Mouse (Mus musculus) layer of hippocampus, postnatal 14 days (tissue): ENCODE data around the gene App. TPM values are rescaled to one million over a fixed set of nuclear protein-coding genes. Genes with fewer than 3 reads are reported as not detected.
A peak's percentile ranks its signal among the peaks of the same experiment; 100 is the strongest.

Source experiments
- DNase-seq, 2 experiments: peaks; one replicate each; pipeline ENCODE4 v3.0.0; 2021 to 2022; ENCODE audit warnings: low spot score in 2 of 2, mixed read lengths in 1 of 2
- long read RNA-seq, 2 experiments: library from polyadenylated mRNA; stranded (forward); transcript quantifications; one replicate each; pipeline ENCODE4 v2.0.0; 2021
- total RNA-seq, 2 experiments: library from RNA; stranded (reverse); gene quantifications; 2 replicates each; pipeline ENCODE4 v1.2.3; 2021

App gene
- 1,000 to 10,000 TPM; 1,197 to 1,205 TPM for total RNA-seq
- long read RNA-seq, experiment 1, full-length matches to known transcripts = 593 of 719 reads
- long read RNA-seq, experiment 1, partial matches to known transcripts = 79 of 719 reads
- long read RNA-seq, experiment 1, other reads (novel, unspliced or antisense) = 47 of 719 reads
- long read RNA-seq, experiment 2, full-length matches to known transcripts = 657 of 814 reads
- long read RNA-seq, experiment 2, partial matches to known transcripts = 88 of 814 reads
- long read RNA-seq, experiment 2, other reads (novel, unspliced or antisense) = 69 of 814 reads

- peak; percentile 92 to 94 for DNase-seq
These were observed at the start of gene App for GRCm38 (mm10) chr16:85173373-85174081. Gene App (minus strand): TSS chr16:85173766.

DNA sequence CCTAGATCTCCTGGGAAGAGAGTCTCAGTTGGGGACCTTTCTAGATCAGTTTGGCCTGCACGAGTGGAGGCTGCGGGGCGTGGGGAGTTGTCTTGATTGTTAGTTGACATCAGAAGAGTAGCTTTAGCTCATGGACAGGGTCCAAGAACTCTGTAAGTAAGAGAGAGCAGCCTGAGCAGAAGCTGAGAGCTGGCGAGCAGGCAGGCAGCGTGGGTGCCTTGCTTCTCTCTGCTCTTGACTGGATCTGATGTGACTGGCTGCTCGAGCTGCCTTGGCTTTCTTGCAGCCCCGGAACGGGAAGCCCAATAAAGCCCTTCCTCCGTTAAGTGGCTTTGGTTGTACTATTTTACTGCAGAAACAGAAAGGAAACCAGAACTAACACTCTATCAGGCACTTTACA, 42.3 kb upstream of the App start:
- DNase-seq = peak; percentile 7 to 23

DNA sequence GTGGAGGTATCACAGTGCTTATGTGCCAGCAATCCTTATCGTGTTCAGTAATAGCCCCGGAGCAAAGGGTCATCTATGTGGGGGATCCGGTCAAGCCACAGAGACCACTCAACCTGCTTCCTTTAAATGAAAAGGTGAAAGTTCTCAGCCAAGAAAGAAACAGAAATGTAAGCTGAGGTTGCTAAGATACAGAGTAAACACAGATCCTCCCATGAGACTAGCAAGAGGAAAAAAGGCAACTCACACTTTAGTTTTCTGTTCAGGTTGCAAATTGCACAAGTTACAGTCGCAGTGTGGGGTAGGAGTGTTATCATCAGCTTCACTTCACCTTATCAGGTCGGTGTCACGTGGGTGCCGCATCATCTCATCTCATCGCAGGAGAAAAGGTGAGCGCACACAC, 41.6 kb upstream of the App start:
- no peak for DNase-seq

DNA sequence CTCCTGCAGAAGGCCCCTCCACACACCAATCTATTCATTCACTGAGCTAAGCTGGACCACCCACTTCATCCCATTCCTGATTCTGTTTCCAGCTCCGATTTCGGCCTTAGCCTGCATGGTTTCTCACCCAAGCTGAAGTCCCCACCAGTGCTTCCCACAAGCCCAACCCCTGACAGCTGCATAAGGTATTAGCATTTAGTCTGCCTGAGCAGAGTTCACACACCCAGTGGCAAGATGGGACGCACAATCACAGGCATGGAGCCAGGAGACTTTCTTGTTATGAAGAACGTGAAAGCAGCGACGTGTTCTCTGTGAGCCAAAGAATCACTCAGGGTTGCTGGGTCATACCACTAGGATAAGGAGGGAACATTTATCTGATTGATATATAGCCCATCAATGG, 22.1 kb upstream of the App start:
- no peak for DNase-seq

GRCm38 (mm10) chr16:85195167-85195566, 21.6 kb upstream of the App start:
- DNase-seq = no peak

DNA sequence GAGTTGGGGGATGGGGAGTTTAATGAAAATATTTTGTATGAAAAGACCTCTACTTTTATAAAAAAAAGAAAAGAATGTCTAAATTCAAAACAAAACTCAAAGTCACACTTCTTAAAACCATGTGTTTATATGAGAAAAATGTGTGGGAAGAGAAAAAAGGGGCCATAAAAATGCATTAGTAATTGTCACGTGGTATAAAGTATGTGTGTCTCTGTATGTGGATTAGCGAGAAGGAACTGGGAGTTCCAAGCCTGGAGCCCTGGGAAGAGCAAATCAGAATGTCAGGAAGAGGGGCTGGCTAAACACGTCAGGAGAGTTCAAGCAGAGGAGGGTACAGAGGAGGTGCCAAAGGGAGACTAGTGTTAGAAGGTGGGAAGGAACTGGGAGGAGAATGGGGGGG, 7.9 kb upstream of the App start:
- no peak for DNase-seq

DNA sequence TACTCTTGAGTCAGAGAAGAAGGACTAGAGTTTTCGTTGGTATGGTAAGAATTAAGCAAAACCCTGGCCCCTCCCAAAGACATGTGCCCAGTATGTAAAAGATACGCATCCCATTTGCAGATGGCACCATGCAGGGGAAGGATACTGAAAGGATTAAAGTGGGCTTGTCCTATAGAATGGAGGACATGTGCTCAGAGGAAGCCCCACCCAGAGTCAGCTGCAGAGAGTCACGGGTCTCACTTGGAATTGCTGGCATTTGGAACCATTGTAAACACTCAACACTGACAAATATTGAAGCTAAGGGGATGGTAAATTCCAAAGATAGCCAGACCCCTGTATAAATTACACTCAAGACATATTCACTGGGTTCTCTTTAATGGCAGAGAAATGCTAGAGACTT, 7.1 kb upstream of the App start:
- DNase-seq = no peak

DNA sequence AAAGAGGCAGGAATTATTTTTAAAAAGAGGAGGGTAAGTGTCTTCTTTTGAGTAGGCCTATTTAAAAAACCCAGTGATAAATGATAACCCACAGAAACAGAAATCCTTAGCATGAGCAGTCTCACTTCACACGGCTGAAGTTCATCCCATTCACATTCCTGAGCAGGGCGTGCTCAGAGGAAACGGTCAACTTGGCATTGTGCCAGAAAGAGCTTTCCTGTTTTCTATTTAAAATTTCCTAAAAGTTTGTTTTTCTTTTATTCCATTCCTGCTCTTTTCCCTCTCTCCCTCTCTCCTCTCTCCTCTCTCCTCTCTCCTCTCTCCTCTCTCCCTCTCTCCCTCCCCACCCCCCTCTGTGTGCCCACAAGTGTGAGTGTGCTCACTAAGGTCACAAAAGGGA, 3.1 kb upstream of the App start:
- DNase-seq = no peak

DNA sequence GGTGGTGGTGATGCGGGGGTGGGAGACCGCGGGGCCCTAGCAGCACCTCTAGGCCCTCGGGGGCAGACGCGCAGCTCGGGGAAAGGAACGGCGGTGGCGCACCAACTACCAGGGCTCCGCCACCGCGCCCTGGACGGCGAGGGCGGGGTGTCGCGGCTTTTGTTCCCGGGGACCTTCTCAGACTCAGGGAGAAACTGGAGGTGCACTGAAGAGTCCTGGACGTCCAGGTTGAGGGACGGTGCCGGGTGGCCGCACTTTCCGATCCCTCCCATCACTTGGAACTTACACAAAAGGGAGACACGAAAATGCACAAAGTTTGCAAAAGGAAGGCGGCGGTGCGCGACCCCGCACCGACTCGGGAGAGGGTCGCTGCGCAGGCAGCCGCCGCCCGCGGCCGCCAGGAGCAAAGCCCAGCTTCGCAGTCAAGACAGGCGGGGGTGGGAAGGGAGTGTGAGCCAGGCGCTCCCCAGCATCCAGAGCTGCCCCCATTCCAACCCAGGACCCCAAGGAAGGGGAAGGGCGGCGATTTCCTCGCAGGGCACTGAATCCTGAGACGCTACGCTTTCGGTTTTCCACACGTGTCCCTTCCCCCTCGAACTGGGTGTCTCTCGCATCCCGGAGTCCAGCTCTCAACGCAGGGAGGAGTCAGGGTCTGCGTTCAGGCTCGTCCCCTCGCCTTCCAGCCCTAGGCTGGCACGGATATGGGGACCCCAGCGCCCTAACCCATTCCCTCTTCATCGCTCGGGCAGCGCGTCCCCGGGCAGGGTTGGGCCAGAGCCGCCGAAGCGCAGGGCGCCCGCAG, 794 bp downstream of the App start:
- peak; percentile 55 to 64 for DNase-seq

- DNase-seq = peak; percentile 49 to 65
These were observed 1.5 kb downstream of the App start for GRCm38 (mm10) chr16:85171976-85172570.

DNA sequence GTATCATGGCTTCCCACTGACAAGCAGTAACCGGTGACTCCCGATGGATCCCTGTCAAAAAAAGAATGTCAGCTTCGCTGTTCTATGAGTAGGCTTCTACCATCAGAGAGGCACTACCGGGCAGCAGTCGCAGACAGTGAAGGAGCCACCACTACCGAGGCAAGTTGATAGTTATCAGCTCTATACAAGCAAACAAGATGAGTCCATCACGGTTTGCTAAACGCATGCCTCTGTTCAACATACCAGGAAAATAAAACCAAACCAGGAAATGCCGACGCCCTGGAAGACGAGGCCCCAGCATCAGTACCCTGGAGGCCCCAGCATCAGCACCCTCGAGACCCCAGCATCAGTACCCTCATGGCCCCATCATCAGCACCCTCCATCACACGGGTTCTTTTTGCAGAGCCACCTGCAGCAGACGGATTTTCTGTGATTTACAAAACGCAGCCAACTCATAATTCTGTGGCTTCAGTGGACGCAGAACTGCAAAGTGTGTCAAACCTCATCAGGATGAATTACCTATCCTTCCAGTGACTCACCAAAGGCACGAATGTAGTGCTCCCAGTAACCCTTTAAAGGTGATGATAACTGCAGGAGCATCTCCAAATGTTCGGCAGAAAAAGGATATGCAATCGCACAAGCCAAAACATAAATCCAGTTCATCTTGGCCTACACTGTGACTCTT, 2.6 kb downstream of the App start:
- DNase-seq = peak; percentile 24 to 36

- DNase-seq = peak; percentile 18 to 44
These were observed 4.7 kb downstream of the App start for GRCm38 (mm10) chr16:85168821-85169220.

DNA sequence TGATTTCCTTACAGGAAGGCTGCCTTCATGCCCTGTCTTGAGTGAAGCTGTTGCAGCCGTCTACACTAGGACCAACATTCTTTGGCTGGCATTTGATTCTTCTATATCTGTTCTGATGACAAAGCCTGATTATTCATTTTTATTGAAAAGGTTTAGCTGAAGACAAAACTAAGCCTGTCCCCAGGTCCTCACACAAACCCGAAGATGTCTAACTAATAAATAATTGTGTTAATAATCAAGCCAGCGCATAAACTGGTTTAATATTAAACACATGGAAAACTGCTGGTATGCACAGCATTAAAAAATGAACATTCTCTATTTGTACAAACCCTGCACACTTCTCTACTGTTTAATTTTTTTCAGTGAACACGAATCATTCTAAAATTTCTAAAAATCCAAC, 7.4 kb downstream of the App start:
- DNase-seq = no peak

GRCm38 (mm10) chr16:85165631-85166030, 7.9 kb downstream of the App start:
- no peak for DNase-seq

GRCm38 (mm10) chr16:85165177-85165576, 8.4 kb downstream of the App start:
- no peak for DNase-seq

- DNase-seq = no peak
These were observed 10.8 kb downstream of the App start for GRCm38 (mm10) chr16:85162779-85163178.

GRCm38 (mm10) chr16:85160140-85160539, 13.4 kb downstream of the App start:
- DNase-seq = no peak

GRCm38 (mm10) chr16:85157796-85158546, 15.6 kb downstream of the App start:
- no peak for DNase-seq

DNA sequence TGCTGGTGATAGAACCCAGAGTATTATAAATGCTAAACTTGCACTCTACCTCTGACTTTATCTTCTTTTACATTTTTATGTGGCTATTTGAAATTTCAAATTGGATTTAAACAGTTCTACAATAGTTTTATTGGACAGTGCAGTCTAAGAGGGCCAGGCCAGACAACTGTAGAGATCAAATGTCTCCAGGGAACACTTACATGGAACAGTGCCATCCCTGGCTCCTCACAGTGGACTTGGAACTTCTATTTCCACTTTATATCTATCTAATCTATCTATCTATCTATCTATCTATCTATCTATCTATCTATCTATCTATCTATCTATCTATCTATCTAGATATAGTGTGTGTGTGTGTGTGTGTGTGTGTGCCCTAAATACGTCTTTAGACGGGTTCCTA, 16.4 kb downstream of the App start:
- no peak for DNase-seq

GRCm38 (mm10) chr16:85155836-85156235, 17.7 kb downstream of the App start:
- DNase-seq = no peak
